Mouse (Mus musculus) lung, embryonic 14.5 days (tissue): ENCODE measurements around the gene Slc2a3. TPM values are rescaled to one million over a fixed set of nuclear protein-coding genes. Genes with fewer than 3 reads are reported as not detected.

ENCODE experiments used
- ATAC-seq: fragments of 200-750 bp; cut with Nextera tagmentation; 2 replicates; pipeline ENCODE4 v1.8.0; 2017; ENCODE audit warnings: mild to moderate bottlenecking, moderate TSS enrichment, moderate library complexity; ENCODE audit not compliant: insufficient read depth
- DNase-seq: peaks from one replicate; pipeline ENCODE4 v3.0.0-alpha.2; 2015
- H3K27ac ChIP-seq: fragments of 300-500 bp; sonication (generic); 2 replicates; pipeline ENCODE4 v1.5.1; 2014; ENCODE audit warnings: low read depth, mild to moderate bottlenecking, moderate library complexity
- H3K27me3 ChIP-seq: fragments of 300-500 bp; sonication (generic); 2 replicates; pipeline ENCODE4 v1.6.1; 2014; ENCODE audit warnings: low read length, control low read depth; ENCODE audit not compliant: insufficient read depth
- H3K36me3 ChIP-seq: fragments of 300-500 bp; sonication (generic); 2 replicates; pipeline ENCODE4 v1.6.1; 2014; ENCODE audit warnings: control low read depth; ENCODE audit not compliant: insufficient read depth
- H3K4me1 ChIP-seq: fragments of 300-500 bp; sonication (generic); 2 replicates; pipeline ENCODE4 v1.6.1; 2014; ENCODE audit warnings: antibody characterized with exemption, control low read depth; ENCODE audit not compliant: insufficient read depth
- H3K4me2 ChIP-seq: fragments of 300-500 bp; sonication (generic); 2 replicates; pipeline ENCODE4 v1.6.1; 2014; ENCODE audit warnings: mild to moderate bottlenecking
- H3K4me3 ChIP-seq: fragments of 300-500 bp; sonication (generic); 2 replicates; pipeline ENCODE4 v1.5.1; 2014; ENCODE audit warnings: low read depth, low read length
- H3K9ac ChIP-seq: fragments of 300-500 bp; sonication (generic); 2 replicates; pipeline ENCODE4 v1.6.1; 2014
- H3K9me3 ChIP-seq: fragments of 300-500 bp; sonication (generic); 2 replicates; pipeline ENCODE4 v1.6.1; 2016; ENCODE audit warnings: low read depth, low read length, control low read depth
- CTCF ChIP-seq: IDR thresholded peaks from 2 replicates; pipeline ENCODE4 v1.5.1; 2016; ENCODE audit warnings: antibody characterized with exemption, low read depth
- WGBS: fragments of 180-500 bp; shearing (Covaris S2); extraction: QIAGEN DNeasy Blood & Tissue Kit; methylation state at CpG from one replicate; pipeline ENCODE4 v1.1.7; 2014; 5-methylcytosine and 5-hydroxymethylcytosine counted together
- polyA plus RNA-seq: library from polyadenylated mRNA; unstranded; fragments of >200 nt; fragmentation: Nextera tagmentation; extraction: Ambion mirVana; gene quantifications from 2 replicates; pipeline ENCODE4 v1.2.1, GENCODE M21; 2014

The Slc2a3 gene
- 8.4 and 8.9 TPM in 2 replicates for polyA plus RNA-seq

- ATAC-seq (peak; percentile 84), DNase-seq (peak; percentile 80)
- Histone ChIP-seq H3K4me3 (peak within 1 kb of the TSS; percentile 52), H3K9ac (peak within 1 kb of the TSS; percentile 71), H3K27ac (peak within 1 kb of the TSS; percentile 47), H3K27me3 (no peaks in the 10 kb centered on the region), H3K36me3 (no peaks in the 10 kb centered on the region), H3K4me2 (peak within 1 kb of the TSS; percentile 98), H3K4me1 (no peaks in the 10 kb centered on the region), H3K9me3 (no peaks in the 10 kb centered on the region)
- no peak for TF ChIP-seq CTCF
- WGBS = under 1% methylated on average over 35 of the region's 46 CpGs
Measured at GRCm38 (mm10) chr6:122801301-122801800, at the start of gene Slc2a3. TSS of gene Slc2a3 (minus strand) at chr6:122801640.

GRCm38 (mm10) chr6:122843759-122844158 lies 42.3 kb upstream of the Slc2a3 start:
- no peak for TF ChIP-seq CTCF
- 53% methylated on average over 6 of the region's 6 CpGs for WGBS
- Histone ChIP-seq H3K9ac (no peak overlapping the region), H3K4me1 (no peaks in the 10 kb centered on the region), H3K9me3 (no peaks in the 10 kb centered on the region), H3K36me3 (peaks cover 44% of the 10 kb centered on the region), H3K4me2 (no peak overlapping the region), H3K27ac (no peak overlapping the region), H3K27me3 (no peaks in the 10 kb centered on the region), H3K4me3 (no peak overlapping the region)
- no peak for ATAC-seq
- no peak for DNase-seq

GRCm38 (mm10) chr6:122837539-122837938 lies 36.1 kb upstream of the Slc2a3 start:
- no peak overlapping the region for H3K4me3 ChIP-seq
- no peak overlapping the region for H3K27ac ChIP-seq
- no peak for ATAC-seq
- H3K9me3 ChIP-seq = no peaks in the 10 kb centered on the region
- no peak for TF ChIP-seq CTCF
- no peak overlapping the region for H3K9ac ChIP-seq
- WGBS = 93% methylated on average over 5 of the region's 5 CpGs
- DNase-seq = no peak
- H3K4me1 ChIP-seq = no peaks in the 10 kb centered on the region
- no peaks in the 10 kb centered on the region for H3K27me3 ChIP-seq
- H3K36me3 ChIP-seq = peaks cover 79% of the 10 kb centered on the region
- H3K4me2 ChIP-seq = no peak overlapping the region

DNA sequence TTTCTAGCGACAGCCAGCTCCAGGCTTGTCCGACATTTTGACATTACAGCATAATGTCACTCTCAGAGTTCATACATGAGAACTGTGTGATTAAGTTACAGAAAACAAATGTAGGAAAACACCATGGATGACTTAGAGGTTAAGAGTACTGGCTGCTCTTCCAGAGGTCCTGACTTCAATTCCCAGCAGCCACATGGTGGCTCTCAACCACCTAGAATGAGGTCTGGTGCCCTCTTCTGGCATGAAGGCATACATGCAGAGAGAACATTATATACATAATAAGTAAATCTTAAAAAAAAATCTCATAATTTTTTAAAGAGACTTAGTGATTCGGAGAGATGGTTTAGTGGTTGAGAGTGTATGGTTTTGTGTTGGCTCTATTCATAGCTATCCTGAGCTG lies 35.5 kb upstream of the Slc2a3 start:
- ATAC-seq (no peak), DNase-seq (no peak)
- Histone ChIP-seq H3K4me2 (no peak overlapping the region), H3K4me1 (no peaks in the 10 kb centered on the region), H3K36me3 (peaks cover 84% of the 10 kb centered on the region), H3K4me3 (no peak overlapping the region), H3K9ac (no peak overlapping the region), H3K27me3 (no peaks in the 10 kb centered on the region), H3K27ac (no peak overlapping the region), H3K9me3 (no peaks in the 10 kb centered on the region)
- WGBS = 93% methylated on average over 3 of the region's 3 CpGs
- TF ChIP-seq CTCF = no peak

- H3K9ac ChIP-seq = no peak overlapping the region
- TF ChIP-seq CTCF = peak; percentile 81
- no peak overlapping the region for H3K4me2 ChIP-seq
- H3K4me1 ChIP-seq = no peaks in the 10 kb centered on the region
- ATAC-seq (no peak), DNase-seq (peak; percentile 48)
- WGBS = 71% methylated on average over 4 of the region's 4 CpGs
- H3K4me3 ChIP-seq = no peak overlapping the region
- no peaks in the 10 kb centered on the region for H3K27me3 ChIP-seq
- H3K36me3 ChIP-seq = peaks cover 74% of the 10 kb centered on the region
- no peak overlapping the region for H3K27ac ChIP-seq
- H3K9me3 ChIP-seq = no peaks in the 10 kb centered on the region
Measured at GRCm38 (mm10) chr6:122834365-122834764, 32.9 kb upstream of the Slc2a3 start.

- 74% methylated on average over 7 of the region's 7 CpGs for WGBS
- Histone ChIP-seq H3K27me3 (no peaks in the 10 kb centered on the region), H3K9me3 (no peaks in the 10 kb centered on the region), H3K9ac (no peak overlapping the region), H3K4me3 (no peak overlapping the region), H3K4me2 (no peak overlapping the region), H3K36me3 (peaks cover 63% of the 10 kb centered on the region), H3K27ac (no peak overlapping the region), H3K4me1 (no peaks in the 10 kb centered on the region)
- TF ChIP-seq CTCF = no peak
- ATAC-seq = no peak
- DNase-seq = no peak
Measured at GRCm38 (mm10) chr6:122832880-122833279, 31.4 kb upstream of the Slc2a3 start.

DNA sequence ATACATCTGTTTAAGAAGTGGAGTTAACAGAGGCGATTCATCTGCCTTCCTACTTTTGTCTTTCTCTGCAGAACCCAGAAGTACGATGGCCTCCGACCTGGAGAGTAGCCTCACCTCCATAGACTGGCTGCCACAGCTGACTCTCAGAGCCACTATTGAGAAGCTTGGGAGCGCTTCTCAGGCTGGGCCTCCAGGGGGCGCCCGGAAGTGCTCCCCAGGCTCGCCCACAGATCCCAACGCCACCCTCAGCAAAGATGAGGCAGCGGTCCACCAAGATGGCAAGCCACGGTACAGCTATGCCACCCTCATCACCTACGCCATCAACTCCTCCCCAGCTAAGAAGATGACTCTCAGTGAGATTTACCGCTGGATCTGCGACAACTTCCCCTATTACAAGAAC lies 26.6 kb upstream of the Slc2a3 start:
- Histone ChIP-seq H3K4me1 (0 out of 2 replicates have a peak, but pooled peaks cover 12% of the 10 kb centered on the region), H3K27me3 (no peaks in the 10 kb centered on the region), H3K4me2 (no peak overlapping the region), H3K4me3 (no peak overlapping the region), H3K27ac (no peak overlapping the region), H3K36me3 (peaks cover 25% of the 10 kb centered on the region), H3K9me3 (no peaks in the 10 kb centered on the region), H3K9ac (no peak overlapping the region)
- 43% methylated on average over 13 of the region's 13 CpGs for WGBS
- peak; percentile 58 for TF ChIP-seq CTCF
- no peak for ATAC-seq
- peak; percentile 45 for DNase-seq
